Mouse (Mus musculus): ENCODE measurements at regions not wholly inside any gene's neighbourhood (a gene's known extent, or its start where the extent isn't known, plus 50 kb on each side); places are given as distances from the start of the nearest gene placed in this dataset.
"Not testable (repeated sequence)": the region's sequence is repeated elsewhere in the genome, so short reads cannot be mapped to it uniquely, and the experiment has no call there.

- H3K9me3 ChIP-seq (ENCODE audit: low read length): peaks cover 3% of the 10 kb centered on the region
- H3K27me3 ChIP-seq (ENCODE audit: insufficient read depth, low read length): no peaks in the 10 kb centered on the region
- H3K36me3 ChIP-seq (ENCODE audit: insufficient read depth, low read length): no peaks in the 10 kb centered on the region
- no peak overlapping the region for H3K4me3 ChIP-seq (replicated peaks; ENCODE audit: low read length)
- TF ChIP-seq CTCF (conservative IDR thresholded peaks at IDR 0.05; ENCODE audit: low read length): no peak
- TF ChIP-seq POU5F1 (IDR thresholded peaks at IDR 0.05; ENCODE audit: borderline replicate concordance, low read length): no peak
- no peak for TF ChIP-seq NANOG (IDR thresholded peaks at IDR 0.05; ENCODE audit: borderline replicate concordance, low read length)
- H3K4me1 ChIP-seq (replicated peaks; ENCODE audit: low read depth, low read length): peaks cover 23% of the 10 kb centered on the region
Measured at GRCm38 (mm10) chr9:85637274-85637673, 111.9 kb downstream of the Ibtk start.

DNA sequence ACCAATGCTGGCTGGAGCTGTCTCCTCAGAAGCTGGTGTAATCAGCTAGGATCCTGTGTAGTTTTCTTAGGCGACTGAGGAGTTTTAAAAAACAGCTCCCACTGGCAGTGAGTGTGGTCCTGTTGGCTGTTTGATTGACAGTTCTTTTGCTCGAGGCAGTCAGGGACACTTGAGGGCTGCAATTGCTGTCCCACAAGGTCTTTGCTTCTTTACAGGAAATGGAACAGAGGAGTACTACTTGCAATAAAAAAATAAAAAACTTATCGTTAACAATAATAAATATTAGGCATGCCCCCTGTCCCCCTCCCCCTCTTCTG, 113.0 kb downstream of the Ibtk start:
- H3K36me3 ChIP-seq (ENCODE audit: insufficient read depth, low read length): no peaks in the 10 kb centered on the region
- H3K27me3 ChIP-seq (ENCODE audit: insufficient read depth, low read length): no peaks in the 10 kb centered on the region
- peaks cover 23% of the 10 kb centered on the region for H3K4me1 ChIP-seq (replicated peaks; ENCODE audit: low read depth, low read length)
- no peak for TF ChIP-seq NANOG (IDR thresholded peaks at IDR 0.05; ENCODE audit: borderline replicate concordance, low read length)
- TF ChIP-seq POU5F1 (IDR thresholded peaks at IDR 0.05; ENCODE audit: borderline replicate concordance, low read length): no peak
- TF ChIP-seq CTCF (conservative IDR thresholded peaks at IDR 0.05; ENCODE audit: low read length): no peak
- H3K9me3 ChIP-seq (ENCODE audit: low read length): peaks cover 3% of the 10 kb centered on the region
- 0 out of 2 replicates have a peak overlapping the region, but pooled peaks have one; percentile 55 for H3K4me3 ChIP-seq (replicated peaks; ENCODE audit: low read length)

DNA sequence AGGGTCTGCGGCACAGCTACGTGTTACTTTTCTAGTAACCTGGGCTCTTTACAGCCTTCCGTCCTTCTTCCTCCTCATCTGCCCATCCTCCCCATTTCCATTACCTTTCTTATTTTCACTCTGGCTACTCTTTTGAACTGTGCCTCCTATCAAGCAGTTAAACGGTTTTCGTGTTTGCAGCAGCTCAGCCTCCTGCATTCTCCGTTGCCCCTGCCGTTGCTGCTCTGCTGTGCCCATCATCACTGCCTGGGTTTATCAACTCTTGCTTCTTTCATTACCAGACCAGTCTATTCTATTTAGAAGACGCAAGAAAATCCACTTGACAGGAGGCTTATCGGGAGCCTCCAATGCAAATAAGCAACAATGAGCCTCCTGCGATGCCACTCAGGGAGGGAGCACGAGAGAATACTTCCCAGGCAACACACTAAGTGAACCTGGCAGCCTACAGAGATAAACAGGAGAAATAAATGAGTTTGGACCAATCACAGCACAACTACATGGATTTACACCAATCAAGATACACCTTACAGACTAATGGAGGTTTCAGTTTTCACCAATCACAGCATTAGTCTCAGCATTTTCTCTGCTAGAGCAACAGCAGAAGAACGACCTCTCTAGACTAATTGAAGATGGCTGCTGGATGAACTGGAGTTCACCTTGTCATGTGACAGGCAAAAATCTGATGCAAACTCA, 113.5 kb downstream of the Ibtk start:
- Histone ChIP-seq H3K9me3 (ENCODE audit: low read length) (peaks cover 3% of the 10 kb centered on the region), H3K4me3 (replicated peaks; ENCODE audit: low read length) (peak overlapping the region; percentile 55), H3K36me3 (ENCODE audit: insufficient read depth, low read length) (no peaks in the 10 kb centered on the region), H3K4me1 (replicated peaks; ENCODE audit: low read depth, low read length) (peaks cover 23% of the 10 kb centered on the region), H3K27me3 (ENCODE audit: insufficient read depth, low read length) (no peaks in the 10 kb centered on the region)
- TF ChIP-seq NANOG (IDR thresholded peaks at IDR 0.05; ENCODE audit: borderline replicate concordance, low read length) (no peak), POU5F1 (IDR thresholded peaks at IDR 0.05; ENCODE audit: borderline replicate concordance, low read length) (no peak), CTCF (conservative IDR thresholded peaks at IDR 0.05; ENCODE audit: low read length) (no peak)

DNA sequence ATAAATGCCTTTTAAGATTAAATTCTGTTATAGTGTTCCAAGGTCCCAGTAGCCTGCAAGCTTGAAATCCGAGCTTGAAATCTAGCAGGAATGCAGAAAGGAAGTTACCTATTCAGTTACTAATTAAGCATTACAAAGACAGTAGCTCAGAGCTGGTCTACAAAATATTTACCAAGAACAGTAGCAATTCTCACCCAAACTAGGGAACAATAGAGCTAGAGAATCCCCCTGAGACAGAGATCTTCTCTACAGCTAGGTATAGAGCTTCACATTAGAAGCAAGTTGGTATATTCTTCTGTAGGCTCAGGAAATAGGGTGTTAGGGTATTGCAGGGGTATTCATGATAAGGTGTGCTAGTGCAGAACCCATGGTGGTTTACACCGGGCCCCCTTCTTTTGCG, 114.3 kb downstream of the Ibtk start:
- peaks cover 23% of the 10 kb centered on the region for H3K4me1 ChIP-seq (replicated peaks; ENCODE audit: low read depth, low read length)
- TF ChIP-seq NANOG (IDR thresholded peaks at IDR 0.05; ENCODE audit: borderline replicate concordance, low read length): peak; percentile 78

GRCm38 (mm10) chr9:85617972-85618371, 131.2 kb downstream of the Ibtk start:
- no peak for TF ChIP-seq CTCF (conservative IDR thresholded peaks at IDR 0.05; ENCODE audit: low read length)
- TF ChIP-seq NANOG (IDR thresholded peaks at IDR 0.05; ENCODE audit: borderline replicate concordance, low read length): no peak
- no peak for TF ChIP-seq POU5F1 (IDR thresholded peaks at IDR 0.05; ENCODE audit: borderline replicate concordance, low read length)
- no peaks in the 10 kb centered on the region for H3K36me3 ChIP-seq (ENCODE audit: insufficient read depth, low read length)
- H3K4me1 ChIP-seq (replicated peaks; ENCODE audit: low read depth, low read length): no peaks in the 10 kb centered on the region
- no peak overlapping the region for H3K4me3 ChIP-seq (replicated peaks; ENCODE audit: low read length)
- no peaks in the 10 kb centered on the region for H3K27me3 ChIP-seq (ENCODE audit: insufficient read depth, low read length)
- H3K9me3 ChIP-seq (ENCODE audit: low read length): no peaks in the 10 kb centered on the region

More for the DNA sequence above, 114.3 kb downstream of the Ibtk start:
- H3K27me3 ChIP-seq (ENCODE audit: insufficient read depth, low read length); H3K9me3 ChIP-seq (ENCODE audit: low read length); H3K36me3 ChIP-seq (ENCODE audit: insufficient read depth, low read length): not testable (repeated sequence)
- peak overlapping the region; percentile 55; the same call in 1 of the 2 replicates for H3K4me3 ChIP-seq (replicated peaks; ENCODE audit: low read length)

DNA sequence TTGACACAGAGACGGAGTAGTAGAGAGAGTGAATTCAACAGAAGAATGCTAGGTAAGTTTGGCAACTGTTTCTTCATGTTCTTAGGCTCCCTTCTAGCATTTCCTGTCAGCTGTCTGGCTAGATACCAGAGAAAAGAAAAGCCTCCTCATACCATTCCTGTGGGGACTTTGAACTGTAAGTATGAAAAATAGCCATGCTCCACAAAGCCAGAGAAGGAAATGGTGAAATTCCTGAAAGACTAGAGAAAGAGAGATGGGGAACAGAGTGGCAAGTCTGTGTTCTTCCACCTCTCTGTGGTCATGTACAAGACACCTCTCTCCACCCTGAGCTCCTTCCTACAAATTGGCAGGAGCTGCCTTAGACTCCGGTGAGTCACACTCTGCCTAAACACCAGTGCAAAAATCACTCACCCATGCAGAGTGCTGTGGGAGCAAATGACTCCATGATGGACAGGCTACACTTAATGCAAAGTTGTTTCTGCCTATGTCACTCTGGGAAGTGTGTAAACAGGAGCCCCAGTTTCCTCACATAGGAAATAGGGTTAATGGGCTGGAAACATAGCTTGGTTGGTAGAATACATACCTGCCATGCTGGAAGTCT, 131.9 kb downstream of the Ibtk start:
- Histone ChIP-seq H3K9me3 (ENCODE audit: low read length) (no peaks in the 10 kb centered on the region), H3K4me3 (replicated peaks; ENCODE audit: low read length) (no peak overlapping the region), H3K27me3 (ENCODE audit: insufficient read depth, low read length) (no peaks in the 10 kb centered on the region), H3K4me1 (replicated peaks; ENCODE audit: low read depth, low read length) (no peaks in the 10 kb centered on the region), H3K36me3 (ENCODE audit: insufficient read depth, low read length) (no peaks in the 10 kb centered on the region)
- TF ChIP-seq CTCF (conservative IDR thresholded peaks at IDR 0.05; ENCODE audit: low read length): no peak
- no peak for TF ChIP-seq NANOG (IDR thresholded peaks at IDR 0.05; ENCODE audit: borderline replicate concordance, low read length)
- TF ChIP-seq POU5F1 (IDR thresholded peaks at IDR 0.05; ENCODE audit: borderline replicate concordance, low read length): no peak

GRCm38 (mm10) chr9:85616266-85616869, 132.8 kb downstream of the Ibtk start:
- Histone ChIP-seq H3K36me3 (ENCODE audit: insufficient read depth, low read length) (no peaks in the 10 kb centered on the region), H3K27me3 (ENCODE audit: insufficient read depth, low read length) (no peaks in the 10 kb centered on the region), H3K4me1 (replicated peaks; ENCODE audit: low read depth, low read length) (no peaks in the 10 kb centered on the region), H3K4me3 (replicated peaks; ENCODE audit: low read length) (no peak overlapping the region), H3K9me3 (ENCODE audit: low read length) (no peaks in the 10 kb centered on the region)
- no peak for TF ChIP-seq CTCF (conservative IDR thresholded peaks at IDR 0.05; ENCODE audit: low read length)
- no peak for TF ChIP-seq POU5F1 (IDR thresholded peaks at IDR 0.05; ENCODE audit: borderline replicate concordance, low read length)
- no peak for TF ChIP-seq NANOG (IDR thresholded peaks at IDR 0.05; ENCODE audit: borderline replicate concordance, low read length)

DNA sequence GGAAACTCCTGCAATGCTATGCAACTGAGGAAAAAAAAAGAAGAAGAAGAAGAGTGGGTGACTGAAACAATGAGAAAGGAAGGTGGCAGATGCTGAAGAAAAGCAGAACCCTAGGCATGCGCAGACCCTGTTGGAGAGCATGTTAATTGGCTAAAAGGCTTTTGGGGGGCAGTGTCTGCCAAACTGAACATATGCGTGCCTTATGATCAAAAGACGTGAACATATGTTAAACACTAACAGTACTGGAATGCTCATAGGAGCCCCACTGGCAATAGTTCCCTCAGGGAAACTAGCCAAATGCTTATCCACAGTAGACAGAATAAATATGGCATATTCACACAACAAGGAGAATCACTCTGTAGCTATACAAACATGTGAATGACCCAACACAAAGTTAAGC, 140.0 kb downstream of the Ibtk start:
- H3K9me3 ChIP-seq (ENCODE audit: low read length): no peaks in the 10 kb centered on the region
- H3K4me1 ChIP-seq (replicated peaks; ENCODE audit: low read depth, low read length): no peaks in the 10 kb centered on the region
- H3K27me3 ChIP-seq (ENCODE audit: insufficient read depth, low read length): no peaks in the 10 kb centered on the region
- H3K36me3 ChIP-seq (ENCODE audit: insufficient read depth, low read length): no peaks in the 10 kb centered on the region
- H3K4me3 ChIP-seq (replicated peaks; ENCODE audit: low read length): no peak overlapping the region
- TF ChIP-seq CTCF (conservative IDR thresholded peaks at IDR 0.05; ENCODE audit: low read length) (no peak), POU5F1 (IDR thresholded peaks at IDR 0.05; ENCODE audit: borderline replicate concordance, low read length) (no peak), NANOG (IDR thresholded peaks at IDR 0.05; ENCODE audit: borderline replicate concordance, low read length) (no peak)

Data from E14TG2a.4 (cell line).